Mouse (Mus musculus) brain, embryonic 14.5 days (tissue): ENCODE results near the gene Srl. TPM values are rescaled to one million over a fixed set of nuclear protein-coding genes. Genes with fewer than 3 reads are reported as not detected.
A peak's percentile ranks its signal among the peaks of the same experiment; 100 is the strongest.
"Not testable (repeated sequence)": the region's sequence is repeated elsewhere in the genome, so short reads cannot be mapped to it uniquely, and the experiment has no call there.

ENCODE experiments used
- DNase-seq: peaks from one replicate; pipeline ENCODE4 v3.0.0-alpha.2; 2011; ENCODE audit warnings: low read depth
- CTCF ChIP-seq: fragments of 200-500 bp; IDR thresholded peaks from 2 replicates; pipeline ENCODE4 v1.5.1; 2012; ENCODE audit warnings: inconsistent platforms, mild to moderate bottlenecking, moderate library complexity, borderline replicate concordance; ENCODE audit not compliant: insufficient read depth, insufficient read length; ENCODE audit errors: extremely low read depth
- POLR2A ChIP-seq: fragments of 200-500 bp; IDR thresholded peaks from 2 replicates; pipeline ENCODE4 v1.6.1; 2012; ENCODE audit warnings: mild to moderate bottlenecking, inconsistent platforms, borderline replicate concordance; ENCODE audit not compliant: poor library complexity, insufficient read depth, insufficient read length, severe bottlenecking; ENCODE audit errors: extremely low read depth
- polyA plus RNA-seq: library from polyadenylated mRNA; depleted of rRNA; stranded (reverse); fragments of >200 nt; gene quantifications from 2 replicates; pipeline ENCODE4 v1.2.3, GENCODE M21; 2012

Gene Srl
- polyA plus RNA-seq, 1 experiment, result 26.2 TPM

DNA sequence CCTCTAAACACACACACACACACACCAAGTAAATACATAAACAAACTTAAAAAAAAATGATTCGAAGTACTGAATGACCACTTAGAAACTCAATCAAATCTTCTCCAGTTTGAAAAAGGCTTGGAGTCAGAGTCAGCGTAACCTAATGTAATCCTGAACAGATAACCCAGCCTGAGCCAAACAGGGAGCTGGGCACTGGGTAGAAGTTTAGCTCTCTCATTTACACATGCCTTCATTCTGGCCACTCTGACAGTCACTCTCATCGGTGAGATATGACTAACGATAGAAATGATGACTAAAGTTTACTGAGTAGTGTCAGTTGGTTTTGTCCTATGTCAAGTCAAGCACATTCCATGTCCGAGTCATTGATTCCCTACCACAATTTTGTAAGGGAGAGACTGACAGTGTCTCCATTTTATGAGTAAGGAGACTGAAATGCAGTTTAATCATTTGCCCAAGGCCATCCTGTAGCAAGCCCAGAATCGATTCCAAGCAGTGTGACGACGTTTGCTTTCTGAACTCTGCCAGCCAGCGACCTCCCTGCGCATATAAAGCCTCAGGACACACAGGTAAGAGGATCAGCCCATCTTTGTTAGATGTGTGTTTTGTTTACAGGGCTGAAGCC, 63.9 kb downstream of the Srl start:
- no peak for DNase-seq
- TF ChIP-seq POLR2A, result no peak
- TF ChIP-seq CTCF, result no peak

GRCm38 (mm10) chr16:4474882-4475803, 66.5 kb downstream of the Srl start:
- DNase-seq, result peak; percentile 96
- TF ChIP-seq CTCF (peak; percentile 99), POLR2A (peak; percentile 28; the same call in 1 of the 2 replicates)

DNA sequence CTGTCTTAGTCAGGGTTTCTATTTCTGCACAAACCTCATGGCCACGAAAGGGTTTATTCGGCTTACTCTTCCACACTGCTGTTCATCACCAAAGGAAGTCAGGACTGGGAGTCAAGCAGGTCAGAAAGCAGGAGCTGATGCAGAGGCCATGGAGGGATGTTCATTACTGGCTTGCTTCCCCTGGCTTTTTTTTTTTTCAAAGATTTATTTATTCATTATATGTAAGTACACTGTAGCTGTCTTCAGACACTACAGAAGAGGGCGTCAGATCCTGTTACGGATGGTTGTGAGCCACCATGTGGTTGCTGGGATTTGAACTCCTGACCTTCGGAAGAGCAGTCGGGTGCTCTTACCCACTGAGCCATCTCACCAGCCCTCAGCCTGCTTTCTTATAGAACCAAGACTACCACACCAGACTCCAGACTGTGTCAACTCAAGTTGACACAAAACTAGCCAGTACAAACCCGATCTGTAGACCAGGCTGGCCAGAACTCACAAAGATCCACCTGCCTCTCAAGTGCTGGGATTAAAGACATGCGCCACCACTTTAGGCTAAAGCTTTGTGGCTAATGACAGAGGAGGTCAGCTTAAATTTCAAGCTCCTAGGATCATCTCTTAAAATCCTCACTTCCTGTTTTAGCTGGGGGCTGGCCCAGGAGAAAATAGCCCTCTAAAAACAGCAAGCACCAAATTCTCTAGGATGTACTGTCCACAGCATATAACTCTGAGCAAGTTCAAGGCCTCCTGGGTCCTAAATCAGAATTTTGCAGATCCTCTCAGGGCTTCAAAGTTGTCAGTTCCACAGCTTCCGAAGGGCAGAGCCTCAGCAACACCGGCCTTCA, 67.4 kb downstream of the Srl start:
- DNase-seq, result not testable (repeated sequence)

DNA sequence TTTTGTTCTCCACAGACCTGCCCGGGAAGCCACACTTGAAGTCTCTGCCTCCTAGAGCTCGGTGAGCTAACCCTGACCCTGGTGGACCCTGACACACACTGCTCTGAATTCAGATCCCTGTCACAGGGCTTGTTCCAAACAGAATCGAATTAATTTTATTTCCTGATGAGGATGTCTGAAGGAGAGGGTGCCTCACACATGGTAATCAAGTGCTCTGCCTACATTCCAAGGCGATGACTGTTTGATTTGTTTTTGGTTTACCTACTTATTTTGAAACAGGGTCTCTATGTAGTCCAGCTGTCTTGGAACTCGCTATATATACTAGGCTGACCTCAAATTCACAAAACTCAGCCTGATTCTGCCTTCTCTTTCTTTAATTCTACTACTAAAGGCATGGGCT, 68.4 kb downstream of the Srl start:
- TF ChIP-seq CTCF, result no peak
- TF ChIP-seq POLR2A, result no peak
- no peak for DNase-seq

- no peak for DNase-seq
- no peak for TF ChIP-seq POLR2A
- no peak for TF ChIP-seq CTCF
Observed at GRCm38 (mm10) chr16:4472687-4473086, 68.9 kb downstream of the Srl start.

DNA sequence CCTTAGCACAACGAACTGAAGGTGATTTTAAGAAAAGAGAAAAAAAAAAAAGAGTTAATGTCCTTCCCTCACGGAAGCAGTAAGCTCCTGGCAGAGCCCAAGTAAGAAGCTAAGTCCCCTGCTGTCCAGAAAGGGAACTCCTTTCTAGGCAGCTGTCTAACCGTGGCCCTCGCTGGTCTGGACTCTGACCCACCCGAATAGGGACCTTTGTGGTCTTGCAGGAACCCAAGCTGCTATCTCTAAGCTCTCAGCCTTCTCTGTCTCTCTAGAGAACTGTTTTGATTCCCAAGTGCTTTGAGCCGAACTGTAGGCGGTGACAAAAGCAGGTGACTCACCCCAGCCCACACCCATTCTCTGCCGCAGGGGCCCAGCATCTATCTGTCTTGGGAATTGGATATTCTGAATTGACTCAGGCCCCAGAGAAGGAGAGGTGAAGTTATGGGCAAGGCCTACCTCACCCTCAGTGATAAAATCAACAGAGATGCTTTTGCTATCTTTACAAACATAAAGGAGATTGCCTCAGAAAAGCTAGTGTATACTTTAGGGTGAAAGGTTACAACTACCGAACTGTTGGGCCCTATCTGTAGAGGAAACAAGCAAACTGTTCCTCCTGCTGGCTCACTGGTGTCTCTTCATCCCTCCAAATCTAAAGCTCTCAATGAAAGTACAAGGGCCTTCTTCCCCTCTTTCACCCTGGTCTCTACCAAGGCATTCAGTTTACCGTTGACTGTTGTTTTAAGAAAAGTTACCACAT, 71.8 kb downstream of the Srl start:
- TF ChIP-seq POLR2A (no peak), CTCF (peak; percentile 3; the same call in 1 of the 2 replicates)
- DNase-seq, result no peak

- DNase-seq, result no peak
- no peak for TF ChIP-seq POLR2A
- no peak for TF ChIP-seq CTCF
Observed at GRCm38 (mm10) chr16:4464529-4465089, 77.0 kb downstream of the Srl start.

GRCm38 (mm10) chr16:4457927-4458326, 83.7 kb downstream of the Srl start:
- DNase-seq, result no peak
- TF ChIP-seq POLR2A (no peak), CTCF (no peak)

- DNase-seq, result no peak
- TF ChIP-seq CTCF, result no peak
- no peak for TF ChIP-seq POLR2A
Observed at GRCm38 (mm10) chr16:4456391-4456790, 85.2 kb downstream of the Srl start.

- TF ChIP-seq POLR2A (no peak), CTCF (no peak)
- no peak for DNase-seq
Observed at GRCm38 (mm10) chr16:4455693-4456092, 85.9 kb downstream of the Srl start.

DNA sequence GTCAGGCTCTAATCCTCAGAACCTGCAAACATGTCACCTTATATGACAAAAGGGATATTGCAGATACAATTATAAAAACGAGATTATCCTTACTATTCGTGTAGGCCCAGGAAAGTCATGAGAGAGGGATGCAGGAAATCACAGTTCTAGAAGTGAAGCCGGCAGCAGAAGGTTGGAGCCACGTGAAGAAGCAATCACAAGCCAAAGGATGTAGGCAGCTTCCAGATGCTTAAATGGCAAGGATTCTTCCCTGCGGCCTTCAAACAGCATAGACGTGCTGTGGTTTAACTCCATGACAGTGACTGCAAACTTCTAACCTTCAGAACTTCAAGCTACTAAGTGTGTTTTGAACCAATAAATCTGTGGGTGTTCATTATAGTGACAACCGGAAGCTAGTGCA, 87.1 kb downstream of the Srl start:
- TF ChIP-seq POLR2A (no peak), CTCF (no peak)
- no peak for DNase-seq

GRCm38 (mm10) chr16:4449418-4449817, 92.2 kb downstream of the Srl start:
- DNase-seq, result no peak
- TF ChIP-seq POLR2A (no peak), CTCF (no peak)
